Mouse (Mus musculus): ENCODE measurements around the gene Aim2.

The Aim2 gene

DNA sequence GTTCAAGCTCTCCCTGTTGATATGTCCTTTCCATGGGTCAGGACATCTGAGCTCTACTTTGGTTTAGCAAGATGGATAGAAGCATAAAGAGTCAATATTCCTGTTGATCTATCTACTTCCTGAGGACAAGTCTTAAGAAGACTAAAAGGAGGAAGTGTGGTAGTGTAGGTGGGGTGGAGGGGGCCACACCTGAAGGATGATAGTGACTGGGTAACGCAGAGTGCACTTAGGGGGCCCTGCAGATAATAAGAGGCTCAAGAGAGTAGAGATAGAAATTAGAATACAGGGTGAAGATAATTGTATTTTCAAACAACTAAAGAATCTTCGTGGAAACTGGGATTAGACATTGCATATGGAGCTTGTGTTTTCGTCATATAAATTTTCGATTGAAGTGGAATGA, 5.6 kb upstream of the Aim2 start:
- in situ Hi-C loops (cut with MboI, MseI) = no loop called here

DNA sequence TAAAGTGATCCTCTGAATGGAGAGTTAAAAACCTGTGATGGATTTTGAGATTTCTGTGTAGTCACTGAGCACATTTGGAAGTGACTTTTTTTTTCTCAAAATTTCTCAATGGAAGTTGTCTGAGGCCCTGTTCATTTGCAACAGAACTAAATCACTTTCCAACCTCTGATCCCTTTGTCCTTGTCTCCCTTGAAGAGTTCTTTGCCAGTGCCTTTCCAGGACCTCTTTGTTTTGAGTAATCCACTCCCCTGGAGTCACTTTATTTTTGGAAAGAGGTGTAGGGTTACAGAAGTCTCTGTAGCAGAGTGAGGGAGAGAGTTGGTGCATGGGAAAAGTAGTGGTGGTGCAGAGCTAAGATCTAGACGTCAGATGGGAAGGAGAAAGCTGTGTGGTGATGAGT, 2.2 kb upstream of the Aim2 start:
- in situ Hi-C loops (cut with MboI, MseI) = no loop called here

GRCm38 (mm10) chr1:173349192-173349591, 1.5 kb upstream of the Aim2 start:
- in situ Hi-C loops (cut with MboI, MseI) = no loop called here

- in situ Hi-C loops (cut with MboI, MseI) = no loop called here
Measured at GRCm38 (mm10) chr1:173349946-173350345, 733 bp upstream of the Aim2 start.

- in situ Hi-C loops (cut with MboI, MseI) = no loop called here
Measured at GRCm38 (mm10) chr1:173355107-173355846, 4.6 kb downstream of the Aim2 start.

DNA sequence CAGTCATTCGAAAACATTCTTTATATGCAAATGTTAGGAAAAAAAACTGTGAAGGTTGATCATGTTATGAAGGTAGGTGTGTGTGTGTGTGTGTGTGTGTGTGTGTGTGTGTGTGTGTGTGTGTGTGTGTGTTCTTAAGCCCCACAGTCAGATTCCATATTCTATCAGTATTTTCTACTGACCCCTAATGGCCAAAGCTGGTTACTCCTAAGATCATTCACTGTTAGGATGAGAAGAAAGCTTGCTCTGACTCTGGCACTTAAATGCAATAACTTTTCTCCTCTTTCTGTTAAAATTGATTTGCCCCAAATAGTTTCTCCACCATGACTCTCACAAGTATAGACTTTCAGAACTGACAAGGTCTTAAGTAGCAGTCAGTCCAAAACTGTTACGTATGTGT, 6.0 kb downstream of the Aim2 start:
- in situ Hi-C loops (cut with MboI, MseI) = no loop called here

DNA sequence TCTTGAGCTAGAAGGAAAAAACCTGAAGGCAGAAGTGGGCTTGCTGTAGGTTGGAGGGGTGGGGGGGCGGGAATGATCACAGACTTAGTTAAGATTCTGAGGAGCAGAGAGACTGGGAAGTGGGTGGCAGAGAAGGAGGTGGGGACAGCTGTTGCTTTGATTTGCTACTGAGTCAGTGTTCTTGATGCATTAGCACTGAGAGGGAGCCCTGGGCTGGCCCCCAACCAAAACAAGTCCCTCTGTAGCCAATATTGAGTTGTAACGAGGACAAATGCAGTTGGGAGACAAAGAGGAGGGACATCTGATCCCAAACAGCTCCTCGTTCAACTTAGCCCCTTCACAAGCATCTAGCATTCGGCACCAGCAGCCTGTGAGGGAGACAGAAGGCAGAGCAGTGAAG, 7.1 kb downstream of the Aim2 start:
- in situ Hi-C loops (cut with MboI, MseI) = no loop called here

DNA sequence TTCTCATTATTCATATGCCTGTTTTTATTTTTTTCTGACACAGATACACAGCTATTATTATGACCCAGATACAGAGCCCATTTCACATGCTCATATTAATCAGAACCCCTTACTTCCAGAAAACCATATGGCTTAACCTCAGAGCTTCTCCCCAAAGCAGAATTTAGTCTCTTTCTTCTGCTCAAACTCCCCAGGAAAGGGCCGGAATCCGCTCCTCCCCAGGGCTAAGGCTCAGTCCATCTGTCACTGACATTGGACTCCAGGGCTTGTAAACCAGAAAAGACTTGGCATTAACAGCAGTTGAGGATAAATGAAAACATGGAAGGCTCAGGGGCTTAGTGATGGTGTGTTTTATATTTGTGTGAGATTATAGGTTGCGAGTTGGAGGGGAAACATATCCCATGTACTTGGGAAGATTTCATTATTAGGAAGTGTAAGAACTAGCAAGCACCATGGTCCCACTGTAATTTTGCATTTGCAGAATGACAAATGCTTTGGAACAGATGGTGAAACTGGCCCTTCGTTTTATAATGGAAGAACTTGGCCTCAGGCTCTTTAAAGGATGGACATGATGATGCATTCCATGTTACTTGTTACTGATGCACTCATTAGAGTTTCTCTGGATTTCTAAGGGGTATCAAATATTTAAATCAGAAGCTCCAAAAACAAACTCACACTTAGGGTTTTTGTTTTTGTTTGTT, 9.1 kb downstream of the Aim2 start:
- in situ Hi-C loops (cut with MboI, MseI) = no loop called here

GRCm38 (mm10) chr1:173361651-173362050, 11.0 kb downstream of the Aim2 start:
- in situ Hi-C loops (cut with MboI, MseI) = no loop called here

- in situ Hi-C loops (cut with MboI, MseI) = no loop called here
Measured at GRCm38 (mm10) chr1:173363436-173363835, 12.8 kb downstream of the Aim2 start.

DNA sequence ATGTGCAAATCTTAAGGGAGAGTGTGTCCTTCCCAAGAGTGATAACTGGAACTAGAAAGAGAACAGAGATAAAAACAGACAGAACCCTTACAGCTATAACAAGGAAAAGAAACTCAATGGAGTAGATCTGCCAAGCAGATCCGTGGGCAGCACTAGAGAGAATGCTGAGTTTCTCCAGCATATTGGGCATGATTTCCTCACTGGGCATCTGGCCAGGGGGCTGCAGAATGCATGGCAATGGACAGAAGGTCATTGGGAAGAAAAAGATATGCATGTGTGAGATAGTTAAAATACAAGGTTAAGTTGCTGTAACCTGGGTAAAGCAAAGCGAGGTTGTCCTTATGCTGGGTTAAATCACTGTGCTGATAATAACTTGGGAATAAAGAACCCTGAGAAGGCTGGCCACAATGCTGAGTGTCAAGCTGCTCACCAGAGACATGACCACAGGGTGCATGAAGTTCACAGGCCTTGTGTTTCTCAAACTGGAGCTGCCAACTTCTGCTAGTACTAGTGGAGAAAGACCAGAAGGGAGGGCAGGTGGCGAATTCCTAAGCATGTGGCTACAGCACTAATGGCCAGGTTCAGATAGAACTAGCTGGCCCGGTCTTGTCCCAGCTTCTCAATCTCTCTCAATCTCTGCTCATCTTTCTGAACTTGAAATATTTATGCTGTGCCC, 13.6 kb downstream of the Aim2 start:
- in situ Hi-C loops (cut with MboI, MseI) = no loop called here

GRCm38 (mm10) chr1:173365970-173366409, 15.3 kb downstream of the Aim2 start:
- in situ Hi-C loops (cut with MboI, MseI) = no loop called here

DNA sequence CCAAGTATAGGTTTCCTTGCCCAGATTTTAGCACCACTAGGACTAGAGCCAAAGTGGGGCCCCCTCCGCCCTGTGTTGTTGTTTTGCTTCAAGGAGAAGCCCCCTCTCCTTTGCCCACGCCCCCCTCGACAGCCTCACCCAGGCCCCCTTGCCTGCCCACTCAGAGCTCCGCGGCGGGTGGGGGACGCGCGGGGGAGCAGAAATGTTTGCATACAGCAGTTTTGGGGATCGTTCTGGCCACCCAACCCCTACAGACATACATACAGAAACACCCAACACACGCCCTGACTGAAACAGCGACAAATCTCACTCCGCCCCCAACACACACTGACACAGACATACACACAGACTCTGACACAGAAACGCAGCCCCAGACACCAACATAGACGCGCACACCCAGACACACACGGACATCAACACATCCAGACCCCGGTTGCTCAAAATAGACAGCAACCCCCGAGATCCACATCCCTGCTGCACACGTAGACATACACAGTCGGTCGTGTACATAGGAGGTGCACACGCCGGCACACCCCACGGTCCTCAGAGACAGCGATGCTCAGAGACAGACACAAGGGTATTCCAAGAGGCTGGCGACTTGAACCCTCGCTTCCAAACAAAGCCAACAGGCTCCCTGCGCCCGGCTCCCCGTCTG, 16.1 kb downstream of the Aim2 start:
- in situ Hi-C loops (cut with MboI, MseI) = no loop called here

DNA sequence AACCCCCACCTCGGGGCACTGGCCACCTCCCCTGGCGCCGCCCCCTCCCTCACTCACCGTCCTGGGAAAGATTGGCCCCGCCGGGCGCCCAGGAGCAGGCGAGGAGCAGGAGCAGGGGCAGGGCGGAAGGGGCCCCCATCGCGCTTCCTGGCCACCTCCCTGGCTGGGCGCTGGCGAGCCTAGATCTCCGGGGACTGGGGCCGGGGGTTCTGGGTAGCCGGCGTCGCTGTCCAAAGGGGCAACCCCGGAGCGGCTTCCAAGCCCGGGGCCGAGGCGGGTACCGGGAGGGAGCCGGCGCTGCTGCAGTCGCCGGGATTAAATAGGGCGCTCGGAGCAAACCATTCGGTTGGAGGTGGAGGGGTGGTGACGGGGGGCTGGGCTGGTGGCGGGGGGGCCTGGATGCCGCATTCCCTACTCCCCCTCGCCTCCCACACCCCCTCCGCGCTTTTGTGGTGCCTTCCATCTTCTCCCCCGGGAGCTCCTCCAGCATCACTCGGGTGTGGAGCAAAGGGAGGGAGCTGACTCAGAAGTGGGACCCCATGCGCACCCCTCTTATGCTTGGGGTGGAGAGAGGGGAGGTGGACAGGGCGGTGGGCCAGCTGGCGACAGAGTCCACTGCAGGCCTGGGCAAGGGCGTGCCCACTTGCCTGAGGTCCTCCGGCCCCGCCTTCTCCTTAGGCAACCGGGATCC, 16.8 kb downstream of the Aim2 start, which contains the start of gene Cadm3:
Gene Cadm3 (minus strand): TSS at position 340 of the 691 bp plus-strand sequence.
- in situ Hi-C loops (cut with MboI, MseI) = no loop called here

DNA sequence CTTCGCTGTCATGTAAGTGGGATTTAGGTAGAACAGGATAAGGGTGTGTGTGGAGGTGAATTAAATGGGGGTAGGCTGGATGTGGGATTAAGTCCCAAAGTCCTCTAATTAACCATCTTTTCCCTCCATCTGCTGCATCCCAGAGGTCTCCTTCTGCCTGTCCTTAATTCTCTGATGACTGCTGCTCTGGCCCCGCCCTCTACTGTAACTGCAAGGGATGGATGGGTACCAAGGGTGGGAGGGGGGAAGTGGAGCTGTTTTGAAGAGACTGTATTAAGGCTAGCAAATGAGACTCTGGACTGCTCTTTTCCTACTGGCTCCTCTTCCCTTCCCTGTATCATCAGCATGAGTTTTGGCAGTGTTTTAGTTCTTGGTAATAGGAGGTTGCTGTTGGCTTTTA, 18.9 kb downstream of the Aim2 start:
- in situ Hi-C loops (cut with MboI, MseI) = no loop called here

DNA sequence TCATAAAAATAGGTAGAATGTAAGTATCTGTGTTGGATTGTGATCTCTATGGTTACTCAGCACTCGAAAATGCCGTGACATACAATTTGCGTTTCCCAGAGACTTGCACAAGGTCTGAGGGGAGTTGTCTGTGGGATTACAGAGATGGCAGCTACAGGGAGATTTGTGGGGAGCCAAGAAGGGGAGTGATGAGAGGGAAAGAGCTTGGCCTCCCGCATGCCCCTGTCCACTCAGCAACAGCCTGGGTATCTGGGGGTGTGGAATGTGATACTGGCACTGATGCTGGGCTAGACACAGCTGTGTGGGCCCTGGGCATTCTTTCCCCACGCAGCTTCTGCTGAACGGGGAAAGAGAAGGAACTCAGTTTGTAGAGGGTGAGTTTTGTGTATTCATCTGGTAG, 19.8 kb downstream of the Aim2 start:
- in situ Hi-C loops (cut with MboI, MseI) = no loop called here

- in situ Hi-C loops (cut with MboI, MseI) = no loop called here
Measured at GRCm38 (mm10) chr1:173371586-173371985, 20.9 kb downstream of the Aim2 start.

GRCm38 (mm10) chr1:173374020-173374419, 23.3 kb downstream of the Aim2 start:
- in situ Hi-C loops (cut with MboI, MseI) = no loop called here

DNA sequence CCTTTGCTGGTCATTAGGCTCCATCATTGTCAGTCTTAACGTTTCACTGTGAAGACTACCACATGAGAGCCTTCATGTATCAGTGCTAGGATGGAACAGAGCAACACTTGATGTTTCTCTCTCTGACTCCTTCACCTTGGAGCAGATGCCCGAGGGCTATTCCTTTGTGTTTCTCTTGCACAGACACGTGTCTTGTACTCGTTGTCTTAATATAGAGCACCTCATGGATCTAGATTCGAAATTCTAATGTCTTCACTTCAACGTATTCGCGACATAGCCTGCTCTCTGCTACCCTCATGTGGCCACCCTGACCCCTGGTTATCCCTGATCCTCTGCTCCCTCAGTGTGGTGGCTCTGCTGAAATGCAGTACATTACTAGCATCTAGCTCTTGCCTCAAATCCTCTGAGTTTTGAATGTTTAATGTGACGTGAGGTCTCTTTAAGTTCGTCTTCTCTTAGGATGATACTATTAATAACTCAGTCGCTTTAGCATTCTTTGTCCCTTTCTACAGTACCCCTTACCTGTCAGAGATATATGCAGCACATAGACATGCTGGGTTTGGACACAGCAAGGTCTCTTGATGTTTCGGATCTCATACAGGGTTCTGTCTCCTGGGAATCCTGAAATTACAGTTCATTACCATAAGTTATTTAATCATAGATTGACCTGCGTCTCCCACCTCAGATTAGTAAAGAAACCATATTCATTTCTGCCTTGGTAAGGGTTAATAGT, 26.9 kb downstream of the Aim2 start:
- in situ Hi-C loops (cut with MboI, MseI) = loop anchor here (25.0 kb wide), 1 partner anchor 765 kb away; the partner anchor contains the start of gene Fcrl6

- in situ Hi-C loops (cut with MboI, MseI) = loop anchor here (25.0 kb wide), 1 partner anchor 769 kb away; the partner anchor contains the start of gene Fcrl6
Measured at GRCm38 (mm10) chr1:173381436-173381835, 30.8 kb downstream of the Aim2 start.

DNA sequence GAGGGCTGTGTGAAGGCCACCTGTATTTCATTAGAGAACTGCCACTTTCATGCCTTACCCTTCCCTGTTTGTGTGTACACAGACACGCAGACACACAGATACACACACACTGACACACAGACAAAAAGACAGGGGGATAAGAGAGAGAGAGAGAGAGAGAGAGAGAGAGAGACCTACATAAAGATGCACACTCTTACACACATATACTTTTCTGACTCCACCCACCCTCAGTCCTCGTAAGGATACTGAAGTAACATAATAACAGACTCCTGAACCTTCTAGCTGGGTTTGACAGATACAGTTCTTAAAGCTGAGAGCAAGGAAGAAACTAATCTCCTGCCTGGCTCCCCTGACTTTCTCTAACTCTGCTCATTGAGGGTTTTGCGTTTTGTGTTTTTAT, 38.8 kb downstream of the Aim2 start:
- in situ Hi-C loops (cut with MboI, MseI) = loop anchor here (25.0 kb wide), 1 partner anchor 777 kb away; the partner anchor contains the start of gene Fcrl6
